ENCODE assay signal across 8 mouse cellular contexts in genomic region chr4:155839483-155839910, GRCm38 (mm10). TPM values are rescaled to one million over a fixed set of nuclear protein-coding genes. Genes with fewer than 3 reads are reported as not detected.
A peak's percentile ranks its signal among the peaks of the same experiment; 100 is the strongest.
DNase-seq lines count a peak whose midpoint lies in the region; ATAC-seq and TF ChIP-seq lines count a peak whose summit lies in the region.

Mxra8 (plus strand) TSS chr4:155839680.

- H3K27me3 ChIP-seq in Patski: no peaks in the 10 kb centered on the region
- H3K27me3 ChIP-seq in heart, postnatal 0 days (ENCODE audit: control insufficient read depth, insufficient read depth, low read length): 0 out of 2 replicates have a peak, but pooled peaks cover 6% of the 10 kb centered on the region

- CTCF ChIA-PET in Patski (lab: Charles Lee): no interaction called here

- H3K36me3 ChIP-seq in heart, postnatal 0 days (replicated peaks; ENCODE audit: control insufficient read depth, insufficient read depth, low read length): no peaks in the 10 kb centered on the region

- peak within 1 kb of the TSS; percentile 66 for H3K4me2 ChIP-seq in heart, postnatal 0 days (ENCODE audit: low read depth, low read length)

- DNase-seq in 3T3-L1 (ENCODE audit: low read depth, low spot score) (peak; percentile 98), Patski (ENCODE audit: low read depth, low spot score) (no peak)
- DNase-seq in fibroblast of lung, adult 2 months (ENCODE audit: low read depth): peak; percentile 96
- DNase-seq in heart, postnatal 0 days (ENCODE audit: low spot score): peak; percentile 90
- peak; percentile 86 to 93 for DNase-seq in kidney, postnatal 25 days
- DNase-seq in mesoderm, embryonic 11.5 days (ENCODE audit: low read depth, low spot score): peak; percentile 89
- peak; percentile 86 for DNase-seq in testis, postnatal 10 days (ENCODE audit: low spot score)
- DNase-seq in left cerebral cortex, adult 9 months (ENCODE audit: low spot score in 2 of 2): no peak

- no peak for TF ChIP-seq CTCF in Patski (IDR thresholded peaks at IDR 0.05)
- no peak for TF ChIP-seq CTCF in heart, postnatal 0 days (IDR thresholded peaks at IDR 0.05; ENCODE audit: low read depth)

- ATAC-seq in Patski: no peak
- peak; percentile 82 for ATAC-seq in heart, postnatal 0 days (ENCODE audit: insufficient read depth, low read depth)

- H3K4me3 ChIP-seq in heart, postnatal 0 days (ENCODE audit: low read depth, low read length): peak within 1 kb of the TSS; percentile 46

- 8% methylated on average over 16 of the region's 16 CpGs for WGBS in heart, postnatal 0 days

- peaks cover 16% of the 10 kb centered on the region; the same call in 1 of the 2 replicates for H3K4me1 ChIP-seq in heart, postnatal 0 days (ENCODE audit: control insufficient read depth, insufficient read depth)

- peak within 1 kb of the TSS; percentile 41 for H3K9ac ChIP-seq in heart, postnatal 0 days (replicated peaks; ENCODE audit: low read depth, low read length)

- POLR2A ChIA-PET in Patski (lab: Charles Lee): interaction anchor here (1.4 kb wide), 1 partner anchor 9 kb away, joined by 4 read pairs; no protein-coding TSS in a partner anchor

- H3K27ac ChIP-seq in heart, postnatal 0 days (ENCODE audit: low read depth): peak within 1 kb of the TSS; percentile 84

- TF ChIP-seq EP300 in heart, postnatal 0 days (IDR thresholded peaks at IDR 0.05; ENCODE audit: low read depth): no peak

- H3K9me3 ChIP-seq in heart, postnatal 0 days (replicated peaks; ENCODE audit: control insufficient read depth, low read length): no peaks in the 10 kb centered on the region

- in situ Hi-C loops in Patski (cut with MboI; ENCODE audit: low pct_unique_long_range_greater_than_20kb): no loop called here

RNA-seq across cellular contexts. Expression of gene Mxra8, which starts in this region (rescaled TPM):
- 15.4 TPM for polyA plus RNA-seq in Patski (2021)
- 99.5 and 113 TPM in 2 replicates for total RNA-seq in heart, postnatal 0 days (2014; rRNA removed; ENCODE audit: low replicate concordance)
- polyA plus RNA-seq in heart, postnatal 0 days (2015; fragmentation: Nextera tagmentation; extraction: Ambion mirVana): 57.8 and 62.6 TPM in 2 replicates

Comparison
In these comparisons a context has a peak if more than half of its experiments do, and no peak if none do; other contexts are left out.
1. DNase-seq: peak in 3T3-L1 (single experiment), fibroblast of lung, adult 2 months (single experiment), heart, postnatal 0 days (single experiment), kidney, postnatal 25 days (2 of 2), mesoderm, embryonic 11.5 days (single experiment) and testis, postnatal 10 days (single experiment); none in Patski (single experiment) and left cerebral cortex, adult 9 months (0 of 2).